Mouse (Mus musculus) erythroblast, embryonic 14.5 days (primary cell): ENCODE measurements around the gene Dqx1.

Experiments
- GATA1 ChIP-seq: IDR thresholded peaks from 2 replicates; pipeline ENCODE4 v1.6.1; 2012; ENCODE audit warnings: low read length, inconsistent platforms, mixed read lengths
- TAL1 ChIP-seq: IDR thresholded peaks from 3 replicates; pipeline ENCODE4 v1.6.1; 2012; ENCODE audit warnings: low read length, inconsistent platforms, mixed read lengths

DNA sequence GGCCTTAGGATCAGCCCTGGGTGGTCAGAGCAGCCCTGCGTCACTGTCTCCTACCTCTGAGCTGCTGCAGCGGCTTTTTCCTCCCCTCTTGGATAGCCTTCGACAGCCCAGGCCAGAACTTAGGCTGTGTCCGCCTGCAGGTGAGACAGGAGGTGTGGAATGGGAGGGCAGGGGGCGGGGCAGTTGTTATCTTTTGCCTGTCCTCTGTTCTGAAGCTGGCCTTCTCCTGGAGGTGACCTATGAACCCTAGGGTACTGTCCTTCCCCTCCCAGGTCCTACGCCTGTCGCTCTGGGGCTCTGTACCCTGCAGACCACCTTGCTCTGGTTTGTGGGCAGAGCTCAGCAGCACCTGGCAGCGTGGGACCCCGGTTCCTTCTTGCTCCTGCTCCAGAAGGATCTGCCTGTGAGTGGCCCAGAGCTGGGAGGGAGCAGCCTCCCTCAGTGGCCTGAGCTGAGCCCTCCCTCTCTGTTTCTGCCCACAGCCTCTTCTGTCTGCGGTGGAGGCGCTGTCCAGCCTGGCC, 45.5 kb downstream of the Dqx1 start:
- TF ChIP-seq GATA1 (no peak), TAL1 (no peak)
